Mouse (Mus musculus) heart, embryonic 10.5 days (tissue): ENCODE data around the gene Cckbr. TPM values are rescaled to one million over a fixed set of nuclear protein-coding genes. Genes with fewer than 3 reads are reported as not detected.

Experiments used
- DNase-seq: peaks from one replicate; pipeline ENCODE4 v3.0.0-alpha.2; 2017; ENCODE audit warnings: low spot score
- H3K27ac ChIP-seq: fragments of 300-500 bp; sonication (generic); 2 replicates; pipeline ENCODE4 v1.5.1; 2016; ENCODE audit warnings: mild to moderate bottlenecking
- H3K27me3 ChIP-seq: fragments of 300-500 bp; sonication (generic); 2 replicates; pipeline ENCODE4 v1.6.1; 2016; ENCODE audit warnings: mild to moderate bottlenecking; ENCODE audit not compliant: poor library complexity, insufficient read depth, severe bottlenecking
- H3K36me3 ChIP-seq: fragments of 300-500 bp; sonication (generic); 2 replicates; pipeline ENCODE4 v1.6.1; 2016; ENCODE audit warnings: mild to moderate bottlenecking, moderate library complexity
- H3K4me1 ChIP-seq: fragments of 300-500 bp; sonication (generic); 2 replicates; pipeline ENCODE4 v1.6.1; 2016; ENCODE audit warnings: mild to moderate bottlenecking
- H3K4me3 ChIP-seq: fragments of 300-500 bp; sonication (generic); 2 replicates; pipeline ENCODE4 v1.5.1; 2016; ENCODE audit warnings: mild to moderate bottlenecking, moderate library complexity
- H3K9me3 ChIP-seq: fragments of 300-500 bp; sonication (generic); 2 replicates; pipeline ENCODE4 v1.6.1; 2016; ENCODE audit warnings: mild to moderate bottlenecking, moderate library complexity
- WGBS: fragments of 180-500 bp; shearing (Covaris S2); methylation state at CpG from one replicate; pipeline ENCODE4 v1.1.7; 2016; 5-methylcytosine and 5-hydroxymethylcytosine counted together
- polyA plus RNA-seq: library from polyadenylated mRNA; unstranded; fragments of >200 nt; fragmentation: Nextera tagmentation; extraction: Ambion mirVana; gene quantifications from 2 replicates; pipeline ENCODE4 v1.2.1, GENCODE M21; 2016

The Cckbr gene
- polyA plus RNA-seq, 1 experiment from 2014 or later = 0.31 TPM

GRCm38 (mm10) chr7:105481505-105482411 lies 56.2 kb downstream of the Cckbr start, which contains the start of gene Cavin3:
Gene Cavin3 (minus strand): TSS chr7:105482300.
- Histone ChIP-seq H3K27ac (peak within 1 kb of the TSS; percentile 91), H3K4me3 (peak within 1 kb of the TSS; percentile 65), H3K27me3 (no peaks in the 10 kb centered on the region; the same call in 1 of the 2 replicates), H3K36me3 (no peaks in the 10 kb centered on the region), H3K9me3 (no peaks in the 10 kb centered on the region), H3K4me1 (peaks cover 31% of the 10 kb centered on the region)
- DNase-seq = peak; percentile 84
- WGBS = 2% methylated on average over 61 of the region's 63 CpGs

GRCm38 (mm10) chr7:105482426-105482825 lies 56.9 kb downstream of the Cckbr start:
- H3K4me3 ChIP-seq = peak overlapping the region; percentile 65

DNA sequence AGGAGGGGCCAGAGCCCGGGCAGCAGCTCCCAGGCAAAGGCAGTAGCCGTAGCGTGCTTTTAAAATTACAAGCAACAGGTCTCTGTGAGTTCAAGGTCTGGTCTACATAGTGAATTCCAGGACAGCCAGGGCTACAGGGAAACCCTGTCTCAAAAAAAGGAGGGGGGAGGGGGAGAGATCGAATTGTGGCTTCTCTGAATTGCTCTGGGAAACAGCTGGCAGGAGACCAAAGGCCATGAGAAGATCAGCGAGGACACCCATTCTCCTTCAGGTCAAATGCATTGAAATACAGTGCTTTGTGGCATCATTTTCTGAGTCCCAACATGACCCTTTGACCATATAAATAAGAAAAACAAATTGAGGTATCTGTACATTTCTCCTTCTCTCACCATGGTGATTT lies 59.5 kb downstream of the Cckbr start:
- H3K27ac ChIP-seq = no peak overlapping the region
- no peak for DNase-seq
- H3K9me3 ChIP-seq = no peaks in the 10 kb centered on the region
- H3K4me1 ChIP-seq = peaks cover 26% of the 10 kb centered on the region
- H3K27me3 ChIP-seq = no peaks in the 10 kb centered on the region
- H3K36me3 ChIP-seq = no peaks in the 10 kb centered on the region
- H3K4me3 ChIP-seq = no peak overlapping the region
- WGBS = 64% methylated on average over 5 of the region's 5 CpGs

More at GRCm38 (mm10) chr7:105482426-105482825, 56.9 kb downstream of the Cckbr start:
- DNase-seq = no peak
- 42% methylated on average over 8 of the region's 8 CpGs for WGBS
- Histone ChIP-seq H3K36me3 (no peaks in the 10 kb centered on the region), H3K9me3 (no peaks in the 10 kb centered on the region), H3K4me1 (peaks cover 31% of the 10 kb centered on the region), H3K27ac (peak overlapping the region; percentile 91), H3K27me3 (no peaks in the 10 kb centered on the region; the same call in 1 of the 2 replicates)

DNA sequence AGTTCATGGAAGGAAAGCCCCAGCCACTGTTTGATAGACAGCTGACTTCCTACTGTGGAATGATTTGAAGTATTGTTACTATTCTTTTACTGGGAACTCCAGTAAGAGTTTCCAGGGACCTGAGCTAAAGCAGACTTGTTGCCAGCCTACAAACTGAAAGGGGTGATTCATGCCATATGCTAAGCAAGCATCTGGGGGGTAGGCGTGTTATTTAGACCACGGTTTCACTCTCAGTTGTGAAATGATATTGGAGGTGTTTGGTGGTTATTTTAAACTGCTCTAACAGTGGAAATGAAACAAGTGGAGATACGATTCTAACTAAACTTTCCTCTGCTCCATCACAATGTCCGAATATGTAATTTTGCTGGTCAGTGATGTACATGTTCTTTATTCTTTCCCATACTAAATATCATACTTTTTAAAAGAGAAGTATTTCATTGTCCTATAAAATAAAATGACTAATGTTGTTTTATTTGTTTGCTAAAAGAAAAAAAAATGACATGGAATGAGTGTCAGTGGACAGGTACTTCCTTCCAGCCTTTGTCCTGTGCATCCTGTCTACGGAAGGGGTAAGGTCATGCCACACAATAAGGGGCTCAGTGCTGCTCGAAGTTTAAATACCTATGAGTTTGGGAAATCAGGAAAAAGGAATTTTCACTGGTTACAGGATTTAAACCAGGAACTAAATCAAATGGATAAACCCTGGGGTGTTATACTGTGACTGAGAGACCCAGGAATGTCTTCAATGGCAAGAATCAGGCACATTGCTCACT lies 61.8 kb downstream of the Cckbr start:
- DNase-seq = no peak
- H3K4me3 ChIP-seq = no peak overlapping the region
- no peak overlapping the region for H3K27ac ChIP-seq
- no peaks in the 10 kb centered on the region for H3K9me3 ChIP-seq
- H3K4me1 ChIP-seq = peaks cover 4% of the 10 kb centered on the region; the same call in 1 of the 2 replicates
- 71% methylated on average over 6 of the region's 6 CpGs for WGBS
- no peaks in the 10 kb centered on the region for H3K36me3 ChIP-seq
- no peaks in the 10 kb centered on the region for H3K27me3 ChIP-seq

DNA sequence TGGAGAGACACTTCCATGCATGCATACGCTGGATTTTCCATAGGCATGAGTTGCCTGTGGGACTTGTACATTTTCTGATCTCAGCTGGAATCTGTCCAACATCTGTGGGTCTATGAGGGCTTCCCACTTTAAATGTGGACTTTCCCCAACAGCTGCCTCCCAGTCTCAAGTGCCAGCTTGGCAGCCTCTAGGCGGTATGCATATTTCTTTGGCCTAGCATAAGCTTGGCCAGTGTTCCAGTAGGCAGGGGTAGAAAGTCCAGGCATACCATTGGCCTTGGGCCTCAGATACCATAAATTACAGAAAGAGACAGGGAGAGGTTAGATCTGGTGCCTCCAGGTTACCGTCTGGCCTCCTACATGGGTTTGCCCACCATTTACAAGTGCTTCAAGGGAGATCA lies 72.3 kb downstream of the Cckbr start:
- 89% methylated on average over 3 of the region's 3 CpGs for WGBS
- Histone ChIP-seq H3K4me3 (no peak overlapping the region), H3K9me3 (no peaks in the 10 kb centered on the region), H3K27ac (no peak overlapping the region), H3K27me3 (no peaks in the 10 kb centered on the region), H3K4me1 (no peaks in the 10 kb centered on the region), H3K36me3 (no peaks in the 10 kb centered on the region)
- no peak for DNase-seq

DNA sequence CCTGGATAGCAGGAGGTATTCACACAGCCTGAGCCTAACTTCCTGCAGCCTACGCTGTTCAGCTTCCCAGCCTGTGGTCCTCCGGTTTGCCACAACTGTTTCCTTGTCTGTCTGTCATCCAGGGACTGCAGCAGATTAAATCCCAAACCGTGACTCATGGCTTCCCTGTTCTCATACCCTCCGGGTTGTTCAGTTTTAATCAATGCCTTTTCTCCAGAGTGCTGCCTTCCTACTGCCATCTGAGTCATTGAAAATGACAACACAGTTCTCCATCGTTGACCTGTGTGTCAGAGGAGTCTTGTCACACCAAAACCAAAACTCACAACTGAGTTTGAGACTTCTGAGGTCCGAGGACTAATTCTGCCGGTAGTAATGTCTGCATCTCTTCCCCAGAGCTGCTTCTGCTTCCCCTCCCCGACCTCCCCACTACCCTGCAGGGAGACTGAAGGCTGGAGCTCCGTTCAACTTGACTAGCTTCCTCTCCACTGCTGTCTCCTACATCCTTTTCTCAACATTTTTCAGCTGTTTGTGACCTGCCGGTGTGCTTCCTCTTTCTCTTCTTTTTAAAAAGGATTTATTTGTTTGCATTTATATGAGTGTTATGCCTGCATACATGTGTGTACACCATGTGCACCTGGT lies 73.4 kb downstream of the Cckbr start:
- Histone ChIP-seq H3K36me3 (no peaks in the 10 kb centered on the region), H3K4me3 (no peak overlapping the region), H3K27ac (no peak overlapping the region), H3K27me3 (no peaks in the 10 kb centered on the region), H3K9me3 (no peaks in the 10 kb centered on the region), H3K4me1 (no peaks in the 10 kb centered on the region)
- WGBS = 53% methylated on average over 10 of the region's 10 CpGs
- no peak for DNase-seq

GRCm38 (mm10) chr7:105499676-105500075 lies 74.1 kb downstream of the Cckbr start:
- DNase-seq = no peak
- Histone ChIP-seq H3K36me3 (no peaks in the 10 kb centered on the region), H3K27ac (no peak overlapping the region), H3K4me1 (no peaks in the 10 kb centered on the region), H3K9me3 (no peaks in the 10 kb centered on the region), H3K27me3 (no peaks in the 10 kb centered on the region), H3K4me3 (no peak overlapping the region)
- 77% methylated on average over 1 of the region's 1 CpGs for WGBS

- Histone ChIP-seq H3K27ac (no peak overlapping the region), H3K4me3 (no peak overlapping the region), H3K27me3 (no peaks in the 10 kb centered on the region), H3K4me1 (no peaks in the 10 kb centered on the region), H3K36me3 (no peaks in the 10 kb centered on the region), H3K9me3 (no peaks in the 10 kb centered on the region)
- 76% methylated on average over 4 of the region's 4 CpGs for WGBS
- no peak for DNase-seq
Measured at GRCm38 (mm10) chr7:105501984-105502383, 76.5 kb downstream of the Cckbr start.

DNA sequence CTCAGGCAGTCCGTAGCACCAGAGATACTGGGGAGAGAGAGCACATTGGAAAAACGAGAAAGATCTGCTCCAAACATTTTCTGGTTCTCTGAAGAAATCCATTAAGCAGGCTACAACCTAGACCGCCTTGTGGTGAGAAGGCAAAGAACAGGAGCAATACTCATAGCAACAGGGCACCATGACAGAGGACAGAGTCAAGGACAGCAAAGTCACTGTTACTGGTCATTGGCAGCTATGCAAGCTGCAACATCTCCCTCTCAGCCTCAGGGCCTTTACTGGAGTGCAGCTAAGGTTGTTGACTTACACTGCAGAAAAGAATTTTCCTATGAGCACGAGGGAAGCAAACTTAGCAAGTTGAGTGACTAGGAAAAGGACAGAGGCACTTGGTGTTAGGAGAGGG lies 81.7 kb downstream of the Cckbr start:
- 0 out of 2 replicates have a peak, but pooled peaks cover 2% of the 10 kb centered on the region for H3K27me3 ChIP-seq
- no peak overlapping the region for H3K27ac ChIP-seq
- H3K36me3 ChIP-seq = no peaks in the 10 kb centered on the region
- no peaks in the 10 kb centered on the region for H3K4me1 ChIP-seq
- H3K9me3 ChIP-seq = no peaks in the 10 kb centered on the region
- 64% methylated on average over 4 of the region's 4 CpGs for WGBS
- no peak for DNase-seq
- H3K4me3 ChIP-seq = no peak overlapping the region

DNA sequence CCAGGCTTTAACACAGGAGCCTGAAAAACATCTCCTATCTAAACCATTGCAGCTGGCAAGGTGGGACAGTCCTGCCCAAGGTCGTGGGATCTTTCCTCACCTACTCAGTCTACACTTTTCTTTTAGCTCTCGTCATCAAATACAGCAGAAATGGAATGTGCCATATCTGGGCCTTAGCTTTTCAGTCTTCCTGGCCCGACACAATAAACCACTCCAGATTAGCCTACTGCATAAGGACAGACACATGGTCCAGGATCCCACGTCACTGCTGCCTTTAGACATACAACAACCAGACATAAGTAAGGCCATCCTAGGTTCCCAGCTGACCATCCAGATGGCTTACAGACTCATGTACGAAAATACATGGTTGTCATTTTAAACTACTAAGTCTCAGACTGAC lies 84.6 kb downstream of the Cckbr start:
- 50% methylated on average over 5 of the region's 5 CpGs for WGBS
- Histone ChIP-seq H3K27ac (no peak overlapping the region), H3K27me3 (0 out of 2 replicates have a peak, but pooled peaks cover 4% of the 10 kb centered on the region), H3K4me3 (no peak overlapping the region), H3K9me3 (no peaks in the 10 kb centered on the region), H3K36me3 (no peaks in the 10 kb centered on the region), H3K4me1 (no peaks in the 10 kb centered on the region; the same call in 1 of the 2 replicates)
- DNase-seq = no peak

- DNase-seq = no peak
- H3K4me3 ChIP-seq = no peak overlapping the region
- no peaks in the 10 kb centered on the region for H3K9me3 ChIP-seq
- no peaks in the 10 kb centered on the region; the same call in 1 of the 2 replicates for H3K4me1 ChIP-seq
- H3K36me3 ChIP-seq = no peaks in the 10 kb centered on the region
- H3K27me3 ChIP-seq = 0 out of 2 replicates have a peak, but pooled peaks cover 4% of the 10 kb centered on the region
- WGBS = 52% methylated on average over 5 of the region's 5 CpGs
- no peak overlapping the region for H3K27ac ChIP-seq
Measured at GRCm38 (mm10) chr7:105513845-105514291, 88.3 kb downstream of the Cckbr start.

GRCm38 (mm10) chr7:105514561-105514960 lies 89.0 kb downstream of the Cckbr start:
- no peak overlapping the region for H3K27ac ChIP-seq
- 52% methylated on average over 5 of the region's 5 CpGs for WGBS
- no peak for DNase-seq

More at GRCm38 (mm10) chr7:105514561-105514960, 89.0 kb downstream of the Cckbr start:
- Histone ChIP-seq H3K27me3 (0 out of 2 replicates have a peak, but pooled peaks cover 4% of the 10 kb centered on the region), H3K4me1 (no peaks in the 10 kb centered on the region; the same call in 1 of the 2 replicates), H3K9me3 (no peaks in the 10 kb centered on the region), H3K4me3 (no peak overlapping the region), H3K36me3 (no peaks in the 10 kb centered on the region)
